Mouse (Mus musculus): ENCODE measurements around the gene Cracr2a.

- TF ChIP-seq CTCF (IDR thresholded peaks at IDR 0.05; ENCODE audit: insufficient read depth, low read length), result no peak
- no peak for TF ChIP-seq POLR2A (IDR thresholded peaks at IDR 0.05; ENCODE audit: borderline replicate concordance, extremely low read depth, low read depth, low read length)
Observed at GRCm38 (mm10) chr6:127714906-127715305, 153.8 kb downstream of the Cracr2a start.

Measured in lung, adult 2 months (tissue).